Mouse (Mus musculus) right cerebral cortex, postnatal 14 days (tissue): Measurements from ENCODE around the gene Defa31.
"Not testable (repeated sequence)": the region's sequence is repeated elsewhere in the genome, so short reads cannot be mapped to it uniquely, and the experiment has no call there.

Source experiments
- DNase-seq: peaks from one replicate; pipeline ENCODE4 v3.0.0; 2022

The Defa31 gene

GRCm38 (mm10) chr8:21191314-21191713, at the start of gene Defa31:
TSS of gene Defa31 (plus strand) at chr8:21191614.
- not testable (repeated sequence) for DNase-seq

GRCm38 (mm10) chr8:21161977-21162376, 29.4 kb upstream of the Defa31 start, which contains the start of gene Defa22:
TSS of gene Defa22 (plus strand) at chr8:21162277.
- not testable (repeated sequence) for DNase-seq

- not testable (repeated sequence) for DNase-seq
Measured at GRCm38 (mm10) chr8:21201261-21201660, 9.8 kb downstream of the Defa31 start, which contains the start of gene Gm15293. TSS of gene Gm15293 (plus strand) at chr8:21201561.
